Mouse (Mus musculus): Measurements from ENCODE around the gene Zfp524. TPM values are rescaled to one million over a fixed set of nuclear protein-coding genes. Genes with fewer than 3 reads are reported as not detected.

Gene Zfp524
- total and polyA plus RNA-seq, 2 experiments from 2014 or later = 3.5 to 7.3 TPM

- peaks cover 16% of the 10 kb centered on the region; the same call in 1 of the 2 replicates for H3K4me1 ChIP-seq (ENCODE audit: insufficient read depth, low read length)
- no peak for TF ChIP-seq CTCF (IDR thresholded peaks at IDR 0.05)
- no peak overlapping the region for H3K27ac ChIP-seq (ENCODE audit: low read depth, low read length)
- no peaks in the 10 kb centered on the region for H3K27me3 ChIP-seq (ENCODE audit: insufficient read depth, low read length)
- no peak overlapping the region for H3K4me2 ChIP-seq (ENCODE audit: low read depth, low read length, poor library complexity, severe bottlenecking)
- H3K4me3 ChIP-seq (ENCODE audit: low read depth, low read length) = no peak overlapping the region
- no peaks in the 10 kb centered on the region for H3K9me3 ChIP-seq (ENCODE audit: low read length)
- WGBS = 96% methylated on average over 6 of the region's 6 CpGs
- no peak overlapping the region for H3K9ac ChIP-seq (replicated peaks; ENCODE audit: low read length, poor library complexity, severe bottlenecking)
- ATAC-seq (ENCODE audit: low FRiP score) (no peak), DNase-seq (ENCODE audit: low spot score) (no peak)
- peaks cover 31% of the 10 kb centered on the region for H3K36me3 ChIP-seq (ENCODE audit: insufficient read depth, low read length)
Observed at GRCm38 (mm10) chr7:5064886-5065285, 50.7 kb downstream of the Zfp524 start.

Other genes starting within 250 kb of the Zfp524 start
- not detected in 2 replicates for gene Fam71e2, start 243.1 kb upstream of the Zfp524 start, total RNA-seq (2014; rRNA removed)
- gene Fam71e2, start 243.1 kb upstream of the Zfp524 start, polyA plus RNA-seq (2015; fragmentation: Nextera tagmentation; extraction: Ambion mirVana) = not detected in 2 replicates
- gene Il11, start 231.6 kb upstream of the Zfp524 start, total RNA-seq (2014; rRNA removed) = 1.4 and 2.0 TPM in 2 replicates
- gene Il11, start 231.6 kb upstream of the Zfp524 start, polyA plus RNA-seq (2015; fragmentation: Nextera tagmentation; extraction: Ambion mirVana) = 1.7 and 2.5 TPM in 2 replicates
- not detected in 2 replicates for gene Tmem190, start 231.5 kb upstream of the Zfp524 start, total RNA-seq (2014; rRNA removed)
- 0.39 and 0.48 TPM in 2 replicates for gene Tmem190, start 231.5 kb upstream of the Zfp524 start, polyA plus RNA-seq (2015; fragmentation: Nextera tagmentation; extraction: Ambion mirVana)
- gene Tmem238, start 224.8 kb upstream of the Zfp524 start, total RNA-seq (2014; rRNA removed) = 14.6 and 16.6 TPM in 2 replicates
- 16.0 and 18.2 TPM in 2 replicates for gene Tmem238, start 224.8 kb upstream of the Zfp524 start, polyA plus RNA-seq (2015; fragmentation: Nextera tagmentation; extraction: Ambion mirVana)
- 131 and 177 TPM in 2 replicates for gene Rpl28, start 221.5 kb upstream of the Zfp524 start, total RNA-seq (2014; rRNA removed)
- gene Rpl28, start 221.5 kb upstream of the Zfp524 start, polyA plus RNA-seq (2015; fragmentation: Nextera tagmentation; extraction: Ambion mirVana) = 289 TPM in 2 replicates
- 264 and 276 TPM in 2 replicates for gene Ube2s, start 201.8 kb upstream of the Zfp524 start, total RNA-seq (2014; rRNA removed)
- gene Ube2s, start 201.8 kb upstream of the Zfp524 start, polyA plus RNA-seq (2015; fragmentation: Nextera tagmentation; extraction: Ambion mirVana) = 207 and 210 TPM in 2 replicates
- gene Shisa7, start 169.7 kb upstream of the Zfp524 start, total RNA-seq (2014; rRNA removed) = 51.4 and 68.5 TPM in 2 replicates
- 9.3 and 10.1 TPM in 2 replicates for gene Shisa7, start 169.7 kb upstream of the Zfp524 start, polyA plus RNA-seq (2015; fragmentation: Nextera tagmentation; extraction: Ambion mirVana)
- 1.0 and 2.0 TPM in 2 replicates for gene Isoc2b, start 144.2 kb upstream of the Zfp524 start, total RNA-seq (2014; rRNA removed)
- gene Isoc2b, start 144.2 kb upstream of the Zfp524 start, polyA plus RNA-seq (2015; fragmentation: Nextera tagmentation; extraction: Ambion mirVana) = 3.7 and 5.8 TPM in 2 replicates
- gene Isoc2a, start 137.3 kb upstream of the Zfp524 start, total RNA-seq (2014; rRNA removed) = 5.8 and 7.7 TPM in 2 replicates
- gene Isoc2a, start 137.3 kb upstream of the Zfp524 start, polyA plus RNA-seq (2015; fragmentation: Nextera tagmentation; extraction: Ambion mirVana) = 0.38 and 0.52 TPM in 2 replicates
- 0.57 TPM in 1 of 2 replicates, not detected in the other for gene Gm36210, start 107.9 kb upstream of the Zfp524 start, total RNA-seq (2014; rRNA removed)
- 0.32 and 0.43 TPM in 2 replicates for gene Gm36210, start 107.9 kb upstream of the Zfp524 start, polyA plus RNA-seq (2015; fragmentation: Nextera tagmentation; extraction: Ambion mirVana)
- 10.6 and 12.3 TPM in 2 replicates for gene Zfp628, start 99.2 kb upstream of the Zfp524 start, total RNA-seq (2014; rRNA removed)
- 5.1 and 5.6 TPM in 2 replicates for gene Zfp628, start 99.2 kb upstream of the Zfp524 start, polyA plus RNA-seq (2015; fragmentation: Nextera tagmentation; extraction: Ambion mirVana)
- 44.8 and 49.7 TPM in 2 replicates for gene Nat14, start 92.4 kb upstream of the Zfp524 start, total RNA-seq (2014; rRNA removed)
- 33.2 and 35.9 TPM in 2 replicates for gene Nat14, start 92.4 kb upstream of the Zfp524 start, polyA plus RNA-seq (2015; fragmentation: Nextera tagmentation; extraction: Ambion mirVana)
- 1.9 and 3.4 TPM in 2 replicates for gene Ssc5d, start 88.6 kb upstream of the Zfp524 start, total RNA-seq (2014; rRNA removed)
- 1.2 and 1.6 TPM in 2 replicates for gene Ssc5d, start 88.6 kb upstream of the Zfp524 start, polyA plus RNA-seq (2015; fragmentation: Nextera tagmentation; extraction: Ambion mirVana)
- gene Sbk2, start 50.0 kb upstream of the Zfp524 start, total RNA-seq (2014; rRNA removed) = 0.49 TPM in 1 of 2 replicates, not detected in the other
- 0.20 TPM in 1 of 2 replicates, not detected in the other for gene Sbk2, start 50.0 kb upstream of the Zfp524 start, polyA plus RNA-seq (2015; fragmentation: Nextera tagmentation; extraction: Ambion mirVana)
- gene Sbk3, start 43.2 kb upstream of the Zfp524 start, total RNA-seq (2014; rRNA removed) = 0.49 and 1.8 TPM in 2 replicates
- gene Sbk3, start 43.2 kb upstream of the Zfp524 start, polyA plus RNA-seq (2015; fragmentation: Nextera tagmentation; extraction: Ambion mirVana) = 0.45 and 0.46 TPM in 2 replicates
- gene Zfp579, start 18.3 kb upstream of the Zfp524 start, total RNA-seq (2014; rRNA removed) = 53.2 and 54.3 TPM in 2 replicates
- 43.1 and 43.3 TPM in 2 replicates for gene Zfp579, start 18.3 kb upstream of the Zfp524 start, polyA plus RNA-seq (2015; fragmentation: Nextera tagmentation; extraction: Ambion mirVana)
- gene Fiz1, start 282 bp downstream of the Zfp524 start, total RNA-seq (2014; rRNA removed) = 35.5 and 36.1 TPM in 2 replicates
- 22.8 and 25.7 TPM in 2 replicates for gene Fiz1, start 282 bp downstream of the Zfp524 start, polyA plus RNA-seq (2015; fragmentation: Nextera tagmentation; extraction: Ambion mirVana)
- gene Gm44973, start 1.1 kb downstream of the Zfp524 start, total RNA-seq (2014; rRNA removed) = not detected in 2 replicates
- gene Gm44973, start 1.1 kb downstream of the Zfp524 start, polyA plus RNA-seq (2015; fragmentation: Nextera tagmentation; extraction: Ambion mirVana) = 1.2 and 2.6 TPM in 2 replicates
- gene Zfp865, start 6.0 kb downstream of the Zfp524 start, total RNA-seq (2014; rRNA removed) = 35.0 and 48.4 TPM in 2 replicates
- 5.5 and 6.8 TPM in 2 replicates for gene Zfp865, start 6.0 kb downstream of the Zfp524 start, polyA plus RNA-seq (2015; fragmentation: Nextera tagmentation; extraction: Ambion mirVana)
- gene Ccdc106, start 6.1 kb downstream of the Zfp524 start, total RNA-seq (2014; rRNA removed) = 65.6 and 68.8 TPM in 2 replicates
- 75.4 and 77.3 TPM in 2 replicates for gene Ccdc106, start 6.1 kb downstream of the Zfp524 start, polyA plus RNA-seq (2015; fragmentation: Nextera tagmentation; extraction: Ambion mirVana)
- gene 4632433K11Rik, start 19.7 kb downstream of the Zfp524 start, total RNA-seq (2014; rRNA removed) = not detected in 2 replicates
- not detected in 2 replicates for gene 4632433K11Rik, start 19.7 kb downstream of the Zfp524 start, polyA plus RNA-seq (2015; fragmentation: Nextera tagmentation; extraction: Ambion mirVana)
- gene Zfp784, start 24.0 kb downstream of the Zfp524 start, total RNA-seq (2014; rRNA removed) = 5.0 and 8.0 TPM in 2 replicates
- gene Zfp784, start 24.0 kb downstream of the Zfp524 start, polyA plus RNA-seq (2015; fragmentation: Nextera tagmentation; extraction: Ambion mirVana) = 4.3 and 5.4 TPM in 2 replicates
- 55.6 and 77.7 TPM in 2 replicates for gene Zfp580, start 37.1 kb downstream of the Zfp524 start, total RNA-seq (2014; rRNA removed)
- gene Zfp580, start 37.1 kb downstream of the Zfp524 start, polyA plus RNA-seq (2015; fragmentation: Nextera tagmentation; extraction: Ambion mirVana) = 154 and 157 TPM in 2 replicates
- gene U2af2, start 47.7 kb downstream of the Zfp524 start, total RNA-seq (2014; rRNA removed) = 157 and 161 TPM in 2 replicates
- 74.7 and 78.2 TPM in 2 replicates for gene U2af2, start 47.7 kb downstream of the Zfp524 start, polyA plus RNA-seq (2015; fragmentation: Nextera tagmentation; extraction: Ambion mirVana)
- 399 and 484 TPM in 2 replicates for gene Epn1, start 65.8 kb downstream of the Zfp524 start, total RNA-seq (2014; rRNA removed)
- gene Epn1, start 65.8 kb downstream of the Zfp524 start, polyA plus RNA-seq (2015; fragmentation: Nextera tagmentation; extraction: Ambion mirVana) = 130 and 134 TPM in 2 replicates
- gene Rfpl4, start 102.5 kb downstream of the Zfp524 start, total RNA-seq (2014; rRNA removed) = not detected in 2 replicates
- gene Rfpl4, start 102.5 kb downstream of the Zfp524 start, polyA plus RNA-seq (2015; fragmentation: Nextera tagmentation; extraction: Ambion mirVana) = not detected in 2 replicates
- 1.3 TPM in 1 of 2 replicates, not detected in the other for gene Rasl2-9, start 111.5 kb downstream of the Zfp524 start, total RNA-seq (2014; rRNA removed)
- 0.57 and 0.72 TPM in 2 replicates for gene Rasl2-9, start 111.5 kb downstream of the Zfp524 start, polyA plus RNA-seq (2015; fragmentation: Nextera tagmentation; extraction: Ambion mirVana)
- gene Vmn1r55, start 135.3 kb downstream of the Zfp524 start, total RNA-seq (2014; rRNA removed) = not detected in 2 replicates
- gene Vmn1r55, start 135.3 kb downstream of the Zfp524 start, polyA plus RNA-seq (2015; fragmentation: Nextera tagmentation; extraction: Ambion mirVana) = not detected in 2 replicates
- not detected in 2 replicates for gene Vmn1r56, start 182.3 kb downstream of the Zfp524 start, total RNA-seq (2014; rRNA removed)
- not detected in 2 replicates for gene Vmn1r56, start 182.3 kb downstream of the Zfp524 start, polyA plus RNA-seq (2015; fragmentation: Nextera tagmentation; extraction: Ambion mirVana)
- not detected in 2 replicates for gene Vmn1r57, start 204.1 kb downstream of the Zfp524 start, total RNA-seq (2014; rRNA removed)
- gene Vmn1r57, start 204.1 kb downstream of the Zfp524 start, polyA plus RNA-seq (2015; fragmentation: Nextera tagmentation; extraction: Ambion mirVana) = not detected in 2 replicates

All from midbrain, postnatal 0 days (tissue).